Mouse (Mus musculus) mesoderm, embryonic 11.5 days (tissue): ENCODE results near the gene Ppp1r3c.
"Not testable (repeated sequence)": the region's sequence is repeated elsewhere in the genome, so short reads cannot be mapped to it uniquely, and the experiment has no call there.

Experiments used
- DNase-seq: peaks from one replicate; pipeline ENCODE4 v3.0.0-alpha.2; 2012; ENCODE audit warnings: low read depth, low spot score

Ppp1r3c gene

GRCm38 (mm10) chr19:36736537-36736936, at the start of gene Ppp1r3c:
TSS of gene Ppp1r3c (minus strand) at chr19:36736653.
- DNase-seq, result peak; percentile 95

- no peak for DNase-seq
These were observed 46.7 kb upstream of the Ppp1r3c start for GRCm38 (mm10) chr19:36783179-36783578.

DNA sequence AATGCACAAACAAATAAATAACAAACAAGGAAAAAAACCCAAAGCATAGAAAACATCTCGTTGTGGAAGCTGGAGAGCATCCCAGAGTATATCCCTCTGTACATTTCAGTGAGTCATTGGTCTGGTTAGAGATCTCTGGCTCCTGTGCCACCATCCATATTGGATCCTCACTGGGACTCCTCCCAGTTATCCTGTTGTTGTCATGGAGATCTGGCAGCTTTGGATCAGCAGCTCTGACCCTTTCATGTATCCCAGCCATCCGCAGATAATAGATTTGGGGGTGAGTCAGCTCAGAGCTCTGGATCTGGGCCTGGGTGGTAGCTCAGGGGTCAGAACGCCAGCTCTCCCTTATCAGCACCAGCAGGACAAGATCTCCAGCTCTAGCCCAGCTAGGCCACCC, 46.1 kb upstream of the Ppp1r3c start:
- no peak for DNase-seq

- DNase-seq, result no peak
These were observed 45.5 kb upstream of the Ppp1r3c start for GRCm38 (mm10) chr19:36781996-36782395.

DNA sequence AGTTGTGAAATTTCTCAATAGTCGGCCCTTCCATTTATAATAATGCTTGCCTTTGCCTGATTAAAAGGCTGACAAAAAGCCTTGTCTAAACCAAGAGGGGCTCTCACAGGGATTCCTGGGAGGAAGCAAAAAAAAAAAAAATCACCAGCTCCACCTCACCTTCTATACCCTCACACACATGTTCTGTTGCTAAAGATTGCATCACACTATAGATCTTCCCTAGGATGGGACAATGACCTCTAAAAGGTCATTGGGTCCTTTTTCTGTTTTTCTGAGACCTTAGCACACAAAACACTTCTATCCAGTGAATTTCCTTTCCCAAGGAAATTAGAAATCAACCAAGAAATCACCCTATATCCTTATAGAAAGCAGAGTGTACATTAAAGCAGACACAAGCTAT, 43.9 kb upstream of the Ppp1r3c start:
- no peak for DNase-seq

DNA sequence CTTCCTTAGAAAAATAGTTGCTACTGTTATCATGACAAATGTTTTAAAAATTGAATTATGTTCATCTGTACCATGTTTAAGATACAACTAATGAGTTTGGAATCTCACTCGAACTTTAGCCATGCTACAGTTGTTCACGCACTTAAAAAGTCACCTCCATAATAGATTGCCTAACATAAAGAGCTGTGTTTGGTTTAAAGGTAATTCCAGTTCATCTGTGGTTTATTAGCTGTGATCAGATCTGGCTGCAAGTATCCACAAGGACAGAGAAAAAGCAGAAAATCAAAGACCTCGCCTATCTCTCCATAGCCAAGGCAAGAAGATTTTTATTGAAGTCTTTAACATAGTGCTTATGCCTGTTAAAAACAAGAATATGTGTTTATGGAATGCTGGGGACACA, 43.3 kb upstream of the Ppp1r3c start:
- DNase-seq, result no peak

- no peak for DNase-seq
These were observed 39.1 kb upstream of the Ppp1r3c start for GRCm38 (mm10) chr19:36775531-36775930.

DNA sequence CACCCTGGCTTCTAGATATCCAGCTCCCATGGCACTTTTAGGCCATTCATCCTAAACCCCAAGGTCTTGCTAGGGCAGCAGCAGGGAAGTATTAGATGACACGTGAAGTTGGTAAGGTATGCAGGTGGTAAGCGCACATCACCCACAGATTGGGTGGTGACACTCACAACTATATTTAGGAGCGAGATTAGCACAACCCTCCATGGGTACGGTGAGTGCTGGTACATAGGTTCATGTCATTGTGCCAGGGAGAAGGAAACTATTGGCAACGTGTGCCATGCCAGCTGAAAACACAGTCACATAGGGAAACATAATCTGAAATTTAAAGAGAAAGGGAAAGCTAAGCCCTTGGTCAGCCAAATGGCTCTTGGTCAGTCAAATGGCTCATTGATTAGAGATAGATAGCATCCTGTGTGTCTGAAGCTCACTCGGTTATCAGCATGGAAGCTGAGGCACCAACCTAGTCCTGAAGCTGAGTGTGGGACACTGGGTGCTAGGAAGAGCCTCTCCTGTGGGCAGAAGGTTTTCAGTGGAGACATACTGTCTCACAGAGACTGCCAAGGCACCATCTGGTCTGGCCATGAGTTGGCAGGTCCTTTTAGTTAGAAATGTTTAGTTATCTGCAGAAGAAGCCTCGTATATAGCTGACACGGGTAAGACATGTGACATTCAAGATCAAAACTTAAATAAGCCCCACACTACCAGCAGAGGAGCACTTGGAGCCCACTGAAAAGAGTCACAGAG, 37.4 kb upstream of the Ppp1r3c start:
- no peak for DNase-seq

- DNase-seq, result no peak
These were observed 31.6 kb upstream of the Ppp1r3c start for GRCm38 (mm10) chr19:36768084-36768483.

DNA sequence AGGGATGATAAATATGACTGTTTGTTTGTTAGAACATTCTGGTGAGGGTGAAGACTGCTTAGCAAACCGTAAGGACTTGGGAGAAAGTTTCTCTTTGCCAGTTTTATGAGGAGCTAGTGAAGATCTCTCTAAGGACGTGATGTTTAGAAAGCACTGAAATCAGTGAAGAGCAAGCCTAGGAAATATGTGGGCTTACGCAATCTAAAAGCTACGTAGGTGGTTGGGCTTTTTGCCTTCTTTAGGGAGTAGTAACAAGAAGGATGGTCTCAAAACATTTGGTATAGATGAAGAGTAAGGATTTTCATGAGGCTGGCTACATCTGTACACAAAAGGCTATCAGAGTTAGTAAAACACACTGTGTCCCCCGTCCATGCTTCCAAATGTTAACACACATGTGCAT, 28.0 kb upstream of the Ppp1r3c start:
- DNase-seq, result no peak

DNA sequence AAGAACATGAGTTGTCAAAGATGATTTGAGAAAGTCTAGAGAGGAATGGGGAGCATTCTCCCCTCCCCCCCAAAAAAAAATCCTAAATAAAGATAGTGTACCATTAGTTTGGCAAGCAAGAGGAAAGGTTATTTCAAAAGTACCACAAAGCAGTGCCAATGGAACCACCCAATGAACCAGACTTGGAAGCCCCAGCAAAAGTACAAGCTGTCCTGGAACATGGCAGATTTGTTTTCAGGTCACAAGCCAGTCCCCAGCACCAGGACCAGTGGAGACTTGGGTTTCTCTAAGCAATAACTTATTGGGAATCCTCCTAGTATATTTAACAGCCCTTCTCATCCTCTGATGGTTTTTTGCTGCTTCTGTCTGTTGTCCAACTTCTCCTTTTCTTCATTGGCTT, 12.5 kb upstream of the Ppp1r3c start:
- DNase-seq, result no peak

- no peak for DNase-seq
These were observed 5.9 kb upstream of the Ppp1r3c start for GRCm38 (mm10) chr19:36742331-36742730.

DNA sequence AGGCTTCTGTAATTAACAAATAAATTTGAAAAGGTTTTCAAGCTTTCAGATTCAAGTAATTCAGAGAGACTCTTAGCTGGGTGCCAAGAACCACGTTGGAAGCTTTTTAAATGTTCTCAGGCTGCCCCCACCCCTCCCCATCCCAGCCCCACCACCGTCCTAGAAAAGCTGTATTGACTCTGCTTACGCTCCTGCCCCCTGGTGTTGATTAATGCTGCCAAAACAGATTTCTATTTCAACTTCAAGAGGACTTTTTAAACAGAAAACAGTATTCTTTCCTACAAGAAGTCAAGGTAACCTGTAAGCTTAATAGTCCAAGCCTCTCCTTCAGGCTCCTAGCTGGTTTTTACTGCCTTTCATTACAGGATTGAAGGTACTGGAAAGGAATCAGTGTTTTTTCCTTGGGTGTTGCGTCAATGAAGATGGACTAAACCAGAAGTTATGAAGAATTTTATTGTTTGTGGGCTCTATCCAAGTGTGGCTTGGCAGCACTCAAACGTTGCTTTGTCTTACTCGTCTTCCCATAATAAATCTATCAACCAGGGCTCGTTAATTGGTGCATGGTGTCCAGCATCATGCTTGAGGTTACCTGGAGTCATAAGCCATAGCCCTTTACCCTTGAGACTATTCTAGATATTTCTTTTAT, 3.2 kb upstream of the Ppp1r3c start:
- no peak for DNase-seq

GRCm38 (mm10) chr19:36738009-36738408, 1.6 kb upstream of the Ppp1r3c start:
- no peak for DNase-seq

- no peak for DNase-seq
These were observed 634 bp upstream of the Ppp1r3c start for GRCm38 (mm10) chr19:36737087-36737486.

GRCm38 (mm10) chr19:36734308-36735038, 2.0 kb downstream of the Ppp1r3c start:
- no peak for DNase-seq

DNA sequence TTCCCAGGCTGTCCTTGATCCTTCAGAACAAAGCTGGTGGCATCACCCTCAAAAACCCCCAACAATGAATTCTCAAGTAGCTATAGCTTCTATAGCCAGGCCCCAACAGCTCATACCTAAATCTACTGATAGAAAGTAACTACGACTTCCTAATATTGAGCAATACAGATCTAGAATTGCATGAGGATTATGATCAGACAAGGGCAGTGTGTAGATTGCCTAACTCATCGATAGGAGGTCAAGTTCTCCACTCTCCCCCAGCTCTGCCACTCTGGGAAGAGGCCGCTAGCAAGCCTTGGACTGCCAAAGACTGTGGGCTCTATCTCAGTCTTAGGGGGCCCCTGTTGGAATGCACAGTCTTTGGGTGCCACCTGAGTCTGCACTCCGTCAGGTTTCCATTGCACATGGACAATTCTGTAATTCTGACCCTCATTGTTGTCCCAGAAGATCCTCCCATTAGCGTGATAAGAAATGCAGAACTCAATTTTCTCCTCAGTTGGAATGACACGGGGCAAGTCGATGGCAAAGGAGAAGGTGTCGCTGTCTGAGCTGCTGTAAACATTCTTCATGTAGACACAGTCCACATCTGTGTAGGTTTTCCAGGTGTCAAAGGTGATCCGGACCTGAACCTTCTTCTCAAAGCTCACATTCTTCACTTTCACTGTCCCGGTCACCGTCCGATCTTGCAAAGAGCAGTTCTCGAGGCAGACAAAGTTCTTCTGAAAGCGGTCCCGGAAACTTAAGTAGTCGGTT, 3.1 kb downstream of the Ppp1r3c start:
- no peak for DNase-seq

DNA sequence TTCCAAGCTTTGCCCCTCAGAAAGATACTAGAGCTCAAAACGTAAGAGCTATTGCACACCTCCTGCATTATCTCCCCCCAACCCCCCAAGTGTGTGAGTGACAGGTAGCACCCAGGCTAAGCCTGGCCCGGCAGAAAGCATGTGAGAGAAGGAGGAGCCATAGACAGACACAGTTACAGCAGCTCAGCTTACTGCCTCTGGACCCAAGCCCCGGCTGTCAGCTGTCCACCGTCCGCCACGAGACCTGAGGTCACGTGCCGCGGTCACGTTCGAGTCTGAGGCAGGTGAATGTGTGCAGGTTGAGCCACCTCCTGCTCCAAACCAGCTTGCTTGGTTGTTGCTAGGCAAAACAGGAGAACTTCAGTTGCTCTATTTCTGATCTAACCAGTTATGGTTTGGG, 5.1 kb downstream of the Ppp1r3c start:
- no peak for DNase-seq

- not testable (repeated sequence) for DNase-seq
These were observed 6.0 kb downstream of the Ppp1r3c start for GRCm38 (mm10) chr19:36730414-36730813.

DNA sequence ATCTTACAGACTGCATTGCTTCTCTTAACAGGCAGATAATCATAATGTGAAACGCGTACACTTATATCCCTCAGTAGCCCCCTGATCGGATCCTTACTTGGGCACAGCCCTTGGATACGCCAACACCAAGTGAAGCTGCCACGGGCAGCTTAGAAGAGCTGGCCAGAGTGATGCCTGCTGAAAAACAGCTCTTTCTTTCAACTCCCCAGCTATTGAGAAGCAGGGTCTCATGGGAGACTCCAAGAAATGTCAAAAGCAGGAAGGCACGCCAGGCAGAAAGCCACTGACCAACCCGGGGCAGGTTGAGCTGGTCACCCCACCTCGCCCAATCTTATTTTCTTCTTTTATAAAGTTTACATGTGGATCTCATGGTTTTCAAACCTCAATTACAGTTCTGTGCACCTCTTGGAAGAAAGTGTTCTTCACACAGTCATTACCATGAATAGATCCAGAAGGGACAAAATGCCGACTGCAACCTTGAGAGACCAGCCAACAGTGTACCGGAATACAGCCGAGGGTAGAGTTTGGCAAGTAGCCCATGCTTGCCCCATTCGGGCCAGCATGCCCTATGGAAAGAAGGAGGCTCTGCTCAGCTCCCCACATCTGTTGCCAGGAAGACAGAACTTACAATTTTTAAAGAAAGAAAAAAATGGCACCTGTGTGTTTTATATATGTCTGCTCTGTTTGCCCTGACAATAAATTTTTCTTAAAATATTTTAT, 7.6 kb downstream of the Ppp1r3c start:
- no peak for DNase-seq

- DNase-seq, result no peak
These were observed 11.5 kb downstream of the Ppp1r3c start for GRCm38 (mm10) chr19:36724970-36725369.
